Mouse (Mus musculus) myocyte (in vitro differentiated cells): Measurements from ENCODE around the gene Inafm2.

Source experiments
- CEBPB ChIP-seq: IDR thresholded peaks from 2 replicates; pipeline ENCODE4 v1.6.1; 2011; ENCODE audit warnings: mild to moderate bottlenecking, moderate library complexity; ENCODE audit not compliant: poor library complexity, insufficient read depth, severe bottlenecking
- TCF12 ChIP-seq: IDR thresholded peaks from one replicate; pipeline ENCODE4 v1.6.1; 2011; ENCODE audit warnings: mild to moderate bottlenecking, control low read depth; ENCODE audit not compliant: poor library complexity, insufficient read depth, severe bottlenecking

DNA sequence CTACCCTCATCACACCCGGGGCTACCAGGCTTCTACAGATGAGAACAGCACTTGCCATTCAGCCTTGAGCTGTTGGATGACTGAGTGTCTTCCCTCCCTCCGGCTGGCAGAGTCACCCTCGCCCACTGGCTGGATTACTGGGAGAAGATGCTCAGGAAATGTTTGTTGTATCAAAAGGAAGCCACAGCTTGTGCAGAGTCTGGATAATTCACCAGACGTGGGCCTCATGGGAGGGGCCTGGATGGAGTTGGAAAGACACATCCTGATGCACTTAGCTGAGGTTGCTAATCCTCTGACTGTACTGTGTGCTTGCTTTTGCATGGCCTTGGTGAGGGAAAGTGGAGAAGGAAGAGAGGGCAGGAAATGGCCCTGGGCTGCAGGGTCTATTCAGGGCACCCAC lies 10.5 kb downstream of the Inafm2 start:
- TF ChIP-seq TCF12 (no peak), CEBPB (no peak)
